Mouse (Mus musculus): ENCODE data around the gene Rabl3. TPM values are rescaled to one million over a fixed set of nuclear protein-coding genes. Genes with fewer than 3 reads are reported as not detected.
A peak's percentile ranks its signal among the peaks of the same experiment; 100 is the strongest.

Rabl3 gene
- polyA plus RNA-seq, 1 experiment from 2014 or later: 22.8 TPM

- ATAC-seq (no peak), DNase-seq (ENCODE audit: low spot score) (no peak)
- no peak overlapping the region for H3K9ac ChIP-seq (ENCODE audit: low read length)
- peaks cover 26% of the 10 kb centered on the region for H3K36me3 ChIP-seq (ENCODE audit: control insufficient read depth, insufficient read depth, low read length)
- no peak overlapping the region for H3K4me3 ChIP-seq (ENCODE audit: low read depth, low read length)
- no peak overlapping the region for H3K27ac ChIP-seq (ENCODE audit: low read depth, low read length)
- 100% methylated on average over 1 of the region's 1 CpGs for WGBS
- no peaks in the 10 kb centered on the region for H3K9me3 ChIP-seq (replicated peaks; ENCODE audit: control insufficient read depth, low read length)
- no peak overlapping the region for H3K4me2 ChIP-seq (ENCODE audit: low read length)
- H3K4me1 ChIP-seq (ENCODE audit: control insufficient read depth, insufficient read depth, low read length): no peaks in the 10 kb centered on the region
- H3K27me3 ChIP-seq (replicated peaks; ENCODE audit: control insufficient read depth, insufficient read depth, low read length): no peaks in the 10 kb centered on the region
Observed at GRCm38 (mm10) chr16:37532046-37532445, 7.6 kb upstream of the Rabl3 start.

- no peak overlapping the region for H3K9ac ChIP-seq (ENCODE audit: low read length)
- ATAC-seq (no peak), DNase-seq (ENCODE audit: low spot score) (no peak)
- no peaks in the 10 kb centered on the region for H3K27me3 ChIP-seq (replicated peaks; ENCODE audit: control insufficient read depth, insufficient read depth, low read length)
- H3K4me1 ChIP-seq (ENCODE audit: control insufficient read depth, insufficient read depth, low read length): peaks cover 3% of the 10 kb centered on the region
- H3K27ac ChIP-seq (ENCODE audit: low read depth, low read length): no peak overlapping the region
- H3K4me2 ChIP-seq (ENCODE audit: low read length): no peak overlapping the region
- WGBS: 93% methylated on average over 8 of the region's 8 CpGs
- no peak overlapping the region for H3K4me3 ChIP-seq (ENCODE audit: low read depth, low read length)
- H3K9me3 ChIP-seq (replicated peaks; ENCODE audit: control insufficient read depth, low read length): no peaks in the 10 kb centered on the region
- H3K36me3 ChIP-seq (ENCODE audit: control insufficient read depth, insufficient read depth, low read length): peaks cover 26% of the 10 kb centered on the region
Observed at GRCm38 (mm10) chr16:37533369-37534068, 6.2 kb upstream of the Rabl3 start.

GRCm38 (mm10) chr16:37539240-37539610, 460 bp upstream of the Rabl3 start:
- Histone ChIP-seq H3K4me3 (ENCODE audit: low read depth, low read length) (peak overlapping the region; percentile 88), H3K27ac (ENCODE audit: low read depth, low read length) (peak overlapping the region; percentile 72), H3K36me3 (ENCODE audit: control insufficient read depth, insufficient read depth, low read length) (peaks cover 18% of the 10 kb centered on the region), H3K9me3 (replicated peaks; ENCODE audit: control insufficient read depth, low read length) (no peaks in the 10 kb centered on the region), H3K4me2 (ENCODE audit: low read length) (peak overlapping the region; percentile 75), H3K27me3 (replicated peaks; ENCODE audit: control insufficient read depth, insufficient read depth, low read length) (no peaks in the 10 kb centered on the region), H3K4me1 (ENCODE audit: control insufficient read depth, insufficient read depth, low read length) (peaks cover 15% of the 10 kb centered on the region), H3K9ac (ENCODE audit: low read length) (peak overlapping the region; percentile 94)
- ATAC-seq (peak; percentile 52), DNase-seq (ENCODE audit: low spot score) (no peak)
- 1% methylated on average over 22 of the region's 22 CpGs for WGBS

GRCm38 (mm10) chr16:37540776-37541175, 1.1 kb downstream of the Rabl3 start:
- Histone ChIP-seq H3K27me3 (replicated peaks; ENCODE audit: control insufficient read depth, insufficient read depth, low read length) (no peaks in the 10 kb centered on the region), H3K4me1 (ENCODE audit: control insufficient read depth, insufficient read depth, low read length) (peaks cover 15% of the 10 kb centered on the region), H3K4me2 (ENCODE audit: low read length) (peak overlapping the region; percentile 68), H3K9me3 (replicated peaks; ENCODE audit: control insufficient read depth, low read length) (no peaks in the 10 kb centered on the region), H3K4me3 (ENCODE audit: low read depth, low read length) (no peak overlapping the region), H3K36me3 (ENCODE audit: control insufficient read depth, insufficient read depth, low read length) (peaks cover 8% of the 10 kb centered on the region; the same call in 1 of the 2 replicates), H3K9ac (ENCODE audit: low read length) (no peak overlapping the region), H3K27ac (ENCODE audit: low read depth, low read length) (no peak overlapping the region)
- 82% methylated on average over 6 of the region's 6 CpGs for WGBS
- ATAC-seq (no peak), DNase-seq (ENCODE audit: low spot score) (no peak)

- WGBS: 29% methylated on average over 5 of the region's 5 CpGs
- H3K9ac ChIP-seq (ENCODE audit: low read length): no peak overlapping the region
- H3K4me2 ChIP-seq (ENCODE audit: low read length): no peak overlapping the region
- peak; percentile 20 for DNase-seq (ENCODE audit: low spot score)
- no peak overlapping the region for H3K4me3 ChIP-seq (ENCODE audit: low read depth, low read length)
- peaks cover 8% of the 10 kb centered on the region; the same call in 1 of the 2 replicates for H3K36me3 ChIP-seq (ENCODE audit: control insufficient read depth, insufficient read depth, low read length)
- ATAC-seq: no peak
- H3K9me3 ChIP-seq (replicated peaks; ENCODE audit: control insufficient read depth, low read length): no peaks in the 10 kb centered on the region
- H3K4me1 ChIP-seq (ENCODE audit: control insufficient read depth, insufficient read depth, low read length): no peaks in the 10 kb centered on the region
- H3K27me3 ChIP-seq (replicated peaks; ENCODE audit: control insufficient read depth, insufficient read depth, low read length): no peaks in the 10 kb centered on the region
- H3K27ac ChIP-seq (ENCODE audit: low read depth, low read length): no peak overlapping the region
Observed at GRCm38 (mm10) chr16:37546312-37546711, 6.6 kb downstream of the Rabl3 start.

- no peak for DNase-seq (ENCODE audit: low spot score)
- no peak overlapping the region for H3K4me3 ChIP-seq (ENCODE audit: low read depth, low read length)
- H3K4me2 ChIP-seq (ENCODE audit: low read length): no peak overlapping the region
- WGBS: 66% methylated on average over 3 of the region's 3 CpGs
- no peaks in the 10 kb centered on the region for H3K9me3 ChIP-seq (replicated peaks; ENCODE audit: control insufficient read depth, low read length)
- H3K27me3 ChIP-seq (replicated peaks; ENCODE audit: control insufficient read depth, insufficient read depth, low read length): no peaks in the 10 kb centered on the region
- no peak overlapping the region for H3K9ac ChIP-seq (ENCODE audit: low read length)
- H3K36me3 ChIP-seq (ENCODE audit: control insufficient read depth, insufficient read depth, low read length): no peaks in the 10 kb centered on the region
- no peak for ATAC-seq
- no peaks in the 10 kb centered on the region for H3K4me1 ChIP-seq (ENCODE audit: control insufficient read depth, insufficient read depth, low read length)
- H3K27ac ChIP-seq (ENCODE audit: low read depth, low read length): no peak overlapping the region
Observed at GRCm38 (mm10) chr16:37550266-37550665, 10.6 kb downstream of the Rabl3 start.

- Histone ChIP-seq H3K4me1 (ENCODE audit: control insufficient read depth, insufficient read depth, low read length) (no peaks in the 10 kb centered on the region), H3K9me3 (replicated peaks; ENCODE audit: control insufficient read depth, low read length) (no peaks in the 10 kb centered on the region), H3K4me2 (ENCODE audit: low read length) (no peak overlapping the region), H3K4me3 (ENCODE audit: low read depth, low read length) (no peak overlapping the region), H3K36me3 (ENCODE audit: control insufficient read depth, insufficient read depth, low read length) (no peaks in the 10 kb centered on the region), H3K27me3 (replicated peaks; ENCODE audit: control insufficient read depth, insufficient read depth, low read length) (no peaks in the 10 kb centered on the region), H3K9ac (ENCODE audit: low read length) (no peak overlapping the region), H3K27ac (ENCODE audit: low read depth, low read length) (no peak overlapping the region)
- WGBS: 95% methylated on average over 2 of the region's 2 CpGs
- no peak for DNase-seq (ENCODE audit: low spot score)
- ATAC-seq: no peak
Observed at GRCm38 (mm10) chr16:37550981-37551380, 11.3 kb downstream of the Rabl3 start.

GRCm38 (mm10) chr16:37552824-37553223, 13.1 kb downstream of the Rabl3 start:
- H3K27me3 ChIP-seq (replicated peaks; ENCODE audit: control insufficient read depth, insufficient read depth, low read length): no peaks in the 10 kb centered on the region
- peaks cover 10% of the 10 kb centered on the region for H3K36me3 ChIP-seq (ENCODE audit: control insufficient read depth, insufficient read depth, low read length)
- ATAC-seq: no peak
- no peak for DNase-seq (ENCODE audit: low spot score)
- H3K4me2 ChIP-seq (ENCODE audit: low read length): no peak overlapping the region
- H3K27ac ChIP-seq (ENCODE audit: low read depth, low read length): no peak overlapping the region
- H3K4me1 ChIP-seq (ENCODE audit: control insufficient read depth, insufficient read depth, low read length): no peaks in the 10 kb centered on the region
- no peak overlapping the region for H3K4me3 ChIP-seq (ENCODE audit: low read depth, low read length)
- H3K9me3 ChIP-seq (replicated peaks; ENCODE audit: control insufficient read depth, low read length): no peaks in the 10 kb centered on the region
- WGBS: 96% methylated on average over 3 of the region's 3 CpGs
- H3K9ac ChIP-seq (ENCODE audit: low read length): no peak overlapping the region

GRCm38 (mm10) chr16:37562414-37562813, 22.7 kb downstream of the Rabl3 start:
- DNase-seq (ENCODE audit: low spot score) (no peak), ATAC-seq (no peak)
- no peak overlapping the region for H3K4me2 ChIP-seq (ENCODE audit: low read length)
- H3K4me3 ChIP-seq (ENCODE audit: low read depth, low read length): no peak overlapping the region
- 41% methylated on average over 6 of the region's 6 CpGs for WGBS
- peaks cover 10% of the 10 kb centered on the region for H3K36me3 ChIP-seq (ENCODE audit: control insufficient read depth, insufficient read depth, low read length)
- H3K9ac ChIP-seq (ENCODE audit: low read length): no peak overlapping the region
- no peaks in the 10 kb centered on the region for H3K27me3 ChIP-seq (replicated peaks; ENCODE audit: control insufficient read depth, insufficient read depth, low read length)
- H3K9me3 ChIP-seq (replicated peaks; ENCODE audit: control insufficient read depth, low read length): no peaks in the 10 kb centered on the region
- H3K27ac ChIP-seq (ENCODE audit: low read depth, low read length): no peak overlapping the region
- H3K4me1 ChIP-seq (ENCODE audit: control insufficient read depth, insufficient read depth, low read length): peaks cover 4% of the 10 kb centered on the region; the same call in 1 of the 2 replicates

Measured in forebrain, embryonic 14.5 days (tissue).